Mouse (Mus musculus): ENCODE data around the gene Nxnl1. TPM values are rescaled to one million over a fixed set of nuclear protein-coding genes. Genes with fewer than 3 reads are reported as not detected.
A peak's percentile ranks its signal among the peaks of the same experiment; 100 is the strongest.

Gene Nxnl1
- polyA plus RNA-seq, 1 experiment, result not detected

- no peaks in the 10 kb centered on the region for H3K4me1 ChIP-seq (ENCODE audit: control insufficient read depth, insufficient read depth, low read length)
- 38% methylated on average over 4 of the region's 4 CpGs for WGBS
- H3K27ac ChIP-seq (ENCODE audit: control insufficient read depth, insufficient read depth, low read depth, low read length, poor library complexity), result no peak overlapping the region
These were observed 11.5 kb upstream of the Nxnl1 start for GRCm38 (mm10) chr8:71577856-71578387.

GRCm38 (mm10) chr8:71575020-71575419 lies 8.6 kb upstream of the Nxnl1 start:
- WGBS, result 64% methylated on average over 1 of the region's 1 CpGs
- TF ChIP-seq POLR2A (IDR thresholded peaks at IDR 0.05; ENCODE audit: borderline replicate concordance, control insufficient read depth, low read depth, low read length) (no peak), CTCF (IDR thresholded peaks at IDR 0.05; ENCODE audit: control insufficient read depth, insufficient read depth, low read length) (no peak)
- no peak overlapping the region for H3K27ac ChIP-seq (ENCODE audit: control insufficient read depth, insufficient read depth, low read depth, low read length, poor library complexity)
- H3K4me1 ChIP-seq (ENCODE audit: control insufficient read depth, insufficient read depth, low read length), result peaks cover 3% of the 10 kb centered on the region
- no peak overlapping the region for H3K4me3 ChIP-seq (replicated peaks; ENCODE audit: control insufficient read depth, low read depth, low read length)

More at GRCm38 (mm10) chr8:71577856-71578387, 11.5 kb upstream of the Nxnl1 start:
- H3K4me3 ChIP-seq (replicated peaks; ENCODE audit: control insufficient read depth, low read depth, low read length), result no peak overlapping the region
- TF ChIP-seq CTCF (IDR thresholded peaks at IDR 0.05; ENCODE audit: control insufficient read depth, insufficient read depth, low read length) (no peak), POLR2A (IDR thresholded peaks at IDR 0.05; ENCODE audit: borderline replicate concordance, control insufficient read depth, low read depth, low read length) (no peak)

GRCm38 (mm10) chr8:71574426-71574825 lies 8.0 kb upstream of the Nxnl1 start:
- no peak overlapping the region for H3K4me3 ChIP-seq (replicated peaks; ENCODE audit: control insufficient read depth, low read depth, low read length)
- H3K4me1 ChIP-seq (ENCODE audit: control insufficient read depth, insufficient read depth, low read length), result peaks cover 3% of the 10 kb centered on the region
- H3K27ac ChIP-seq (ENCODE audit: control insufficient read depth, insufficient read depth, low read depth, low read length, poor library complexity), result no peak overlapping the region
- TF ChIP-seq POLR2A (IDR thresholded peaks at IDR 0.05; ENCODE audit: borderline replicate concordance, control insufficient read depth, low read depth, low read length) (no peak), CTCF (IDR thresholded peaks at IDR 0.05; ENCODE audit: control insufficient read depth, insufficient read depth, low read length) (no peak)
- 86% methylated on average over 7 of the region's 7 CpGs for WGBS

- no peak for TF ChIP-seq CTCF (IDR thresholded peaks at IDR 0.05; ENCODE audit: control insufficient read depth, insufficient read depth, low read length)
- Histone ChIP-seq H3K4me1 (ENCODE audit: control insufficient read depth, insufficient read depth, low read length) (peaks cover 3% of the 10 kb centered on the region), H3K4me3 (replicated peaks; ENCODE audit: control insufficient read depth, low read depth, low read length) (no peak overlapping the region), H3K27ac (ENCODE audit: control insufficient read depth, insufficient read depth, low read depth, low read length, poor library complexity) (no peak overlapping the region)
- WGBS, result 90% methylated on average over 9 of the region's 9 CpGs
These were observed 6.6 kb upstream of the Nxnl1 start for GRCm38 (mm10) chr8:71572847-71573633.

GRCm38 (mm10) chr8:71572077-71572476 lies 5.7 kb upstream of the Nxnl1 start:
- H3K4me1 ChIP-seq (ENCODE audit: control insufficient read depth, insufficient read depth, low read length), result peaks cover 3% of the 10 kb centered on the region
- WGBS, result 76% methylated on average over 2 of the region's 2 CpGs
- no peak overlapping the region for H3K4me3 ChIP-seq (replicated peaks; ENCODE audit: control insufficient read depth, low read depth, low read length)
- TF ChIP-seq CTCF (IDR thresholded peaks at IDR 0.05; ENCODE audit: control insufficient read depth, insufficient read depth, low read length), result no peak
- no peak for TF ChIP-seq POLR2A (IDR thresholded peaks at IDR 0.05; ENCODE audit: borderline replicate concordance, control insufficient read depth, low read depth, low read length)
- no peak overlapping the region for H3K27ac ChIP-seq (ENCODE audit: control insufficient read depth, insufficient read depth, low read depth, low read length, poor library complexity)

- Histone ChIP-seq H3K4me3 (replicated peaks; ENCODE audit: control insufficient read depth, low read depth, low read length) (peak overlapping the region; percentile 79), H3K27ac (ENCODE audit: control insufficient read depth, insufficient read depth, low read depth, low read length, poor library complexity) (no peak overlapping the region), H3K4me1 (ENCODE audit: control insufficient read depth, insufficient read depth, low read length) (peaks cover 3% of the 10 kb centered on the region)
- TF ChIP-seq CTCF (IDR thresholded peaks at IDR 0.05; ENCODE audit: control insufficient read depth, insufficient read depth, low read length), result no peak
- no peak for TF ChIP-seq POLR2A (IDR thresholded peaks at IDR 0.05; ENCODE audit: borderline replicate concordance, control insufficient read depth, low read depth, low read length)
- whole genome bisulfite sequencing, result under 1% methylated on average over 41 of the region's 41 CpGs
These were observed 4.0 kb upstream of the Nxnl1 start for GRCm38 (mm10) chr8:71570291-71570954.

GRCm38 (mm10) chr8:71569366-71570290 lies 3.2 kb upstream of the Nxnl1 start:
- TF ChIP-seq POLR2A (IDR thresholded peaks at IDR 0.05; ENCODE audit: borderline replicate concordance, control insufficient read depth, low read depth, low read length), result no peak
- no peak for TF ChIP-seq CTCF (IDR thresholded peaks at IDR 0.05; ENCODE audit: control insufficient read depth, insufficient read depth, low read length)
- WGBS, result 6% methylated on average over 51 of the region's 51 CpGs
- H3K4me3 ChIP-seq (replicated peaks; ENCODE audit: control insufficient read depth, low read depth, low read length), result peak overlapping the region; percentile 79
- peaks cover 3% of the 10 kb centered on the region for H3K4me1 ChIP-seq (ENCODE audit: control insufficient read depth, insufficient read depth, low read length)
- H3K27ac ChIP-seq (ENCODE audit: control insufficient read depth, insufficient read depth, low read depth, low read length, poor library complexity), result no peak overlapping the region

Data from bone marrow, adult 2 months (tissue).